Mouse (Mus musculus) right cerebral cortex, postnatal 36 days (tissue): Measurements from ENCODE around the gene Pnmt.

Experiments
- DNase-seq, 2 experiments: peaks; one replicate each; pipeline ENCODE4 v3.0.0; 2022; ENCODE audit warnings: low spot score in 2 of 2, mixed read lengths in 1 of 2

The Pnmt gene

DNA sequence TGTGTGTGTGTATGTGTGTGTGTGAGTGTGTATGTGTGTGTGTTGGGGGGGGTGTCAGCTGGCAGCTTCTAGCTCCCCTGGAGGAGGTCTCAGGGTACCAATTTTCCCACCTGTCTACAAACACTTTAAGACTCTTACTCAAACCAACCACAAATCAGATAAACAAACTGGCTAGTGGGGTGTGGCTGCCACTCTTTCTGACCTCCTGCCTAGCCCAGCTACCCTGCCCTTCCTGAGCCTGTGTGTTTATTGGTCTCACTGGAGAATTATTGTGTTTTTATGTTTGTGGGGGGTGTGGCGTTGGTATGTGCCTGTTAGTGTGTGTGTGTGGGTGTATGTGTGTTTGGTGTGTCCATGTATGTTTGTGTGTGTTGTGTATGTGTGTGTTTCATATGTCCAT is 30.8 kb downstream of the Pnmt start:
- no peak for DNase-seq

DNA sequence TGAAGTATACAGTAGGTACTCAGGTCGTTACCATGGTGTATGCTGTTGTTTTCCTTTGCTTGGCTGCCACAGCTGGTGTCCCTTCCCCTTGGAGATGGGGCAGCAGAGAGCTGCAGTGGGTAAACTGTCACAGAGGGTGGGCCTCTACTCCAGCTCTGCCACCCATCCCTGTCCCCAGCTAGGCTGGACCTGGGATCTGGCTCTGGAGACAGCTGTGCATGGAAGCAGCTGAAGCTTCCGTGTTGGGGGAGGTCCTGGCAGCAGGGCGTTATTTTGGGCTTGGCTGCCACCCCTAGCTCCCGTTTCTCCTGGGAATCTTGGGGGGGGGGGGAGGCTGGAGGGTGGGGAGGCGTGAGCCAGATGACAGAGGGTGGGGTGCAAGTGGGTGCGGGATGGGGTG is 32.0 kb downstream of the Pnmt start:
- DNase-seq, result no peak

DNA sequence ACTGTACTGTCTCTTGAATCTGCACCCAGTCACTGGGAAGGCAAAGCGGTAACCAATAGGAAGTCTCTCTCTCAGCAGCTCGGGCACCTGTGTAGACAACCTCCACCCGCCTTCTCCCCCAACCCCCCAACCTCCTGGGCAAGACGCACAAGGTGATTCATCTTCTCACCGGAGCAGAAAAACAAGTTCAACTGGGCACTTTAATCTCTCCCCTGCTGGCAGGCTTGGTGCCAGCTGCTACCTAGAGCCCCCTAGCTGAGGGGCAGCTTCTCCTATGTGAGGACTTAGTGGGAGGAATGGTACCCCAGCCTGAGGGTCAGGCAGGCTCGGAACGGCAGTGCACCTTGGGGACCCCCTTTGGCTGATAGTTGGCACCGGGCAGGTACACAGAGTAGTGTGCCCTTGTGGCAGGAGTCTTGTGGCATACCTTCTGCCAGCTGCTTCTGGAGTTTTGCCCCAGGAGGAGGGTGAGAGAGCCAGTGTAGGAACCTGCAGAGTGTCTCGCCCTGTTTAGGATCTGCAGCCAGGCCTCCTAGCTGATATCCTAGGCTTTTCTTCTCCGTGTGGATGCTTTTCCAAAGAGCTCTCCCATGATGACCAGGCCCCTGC is 32.8 kb downstream of the Pnmt start:
- DNase-seq, result no peak

DNA sequence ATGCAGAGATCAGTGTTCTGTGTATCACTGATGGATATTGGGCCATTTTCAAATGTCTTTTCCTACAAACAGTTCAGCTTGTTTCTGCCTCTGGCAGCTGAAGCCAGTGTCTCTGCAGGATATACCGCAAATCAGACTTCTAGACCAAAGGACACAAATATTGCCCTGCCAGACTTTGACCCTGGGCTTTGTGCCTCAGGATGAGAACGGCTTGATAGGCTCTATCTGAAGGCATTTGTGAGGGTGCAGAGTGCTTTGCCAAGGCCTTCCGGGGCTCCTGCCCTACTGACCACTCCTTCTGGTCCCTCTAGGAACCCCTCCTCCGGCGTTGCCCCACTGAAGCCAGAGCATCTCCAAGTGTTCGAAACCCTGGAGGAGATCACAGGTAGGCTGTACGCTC is 40.3 kb downstream of the Pnmt start:
- no peak for DNase-seq

DNA sequence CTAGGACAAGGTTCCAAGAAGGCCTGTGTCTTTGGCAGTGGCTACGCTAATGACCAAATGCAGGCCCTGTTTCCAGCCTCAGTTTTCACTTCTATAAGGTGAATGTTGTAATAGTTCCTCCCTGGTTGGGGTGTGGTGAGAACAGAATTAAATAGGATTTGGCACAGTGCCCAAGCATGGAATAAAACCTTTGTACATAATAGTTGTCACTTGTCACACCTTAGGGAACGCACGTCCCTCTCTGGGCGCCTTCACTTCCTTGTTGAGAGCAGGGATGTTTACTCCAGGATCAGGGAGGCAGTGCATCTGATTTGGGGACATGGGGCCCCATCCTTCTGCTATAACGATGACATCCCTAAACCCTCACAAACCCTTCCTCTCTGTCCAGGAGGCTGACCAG is 42.2 kb downstream of the Pnmt start:
- DNase-seq, result no peak

DNA sequence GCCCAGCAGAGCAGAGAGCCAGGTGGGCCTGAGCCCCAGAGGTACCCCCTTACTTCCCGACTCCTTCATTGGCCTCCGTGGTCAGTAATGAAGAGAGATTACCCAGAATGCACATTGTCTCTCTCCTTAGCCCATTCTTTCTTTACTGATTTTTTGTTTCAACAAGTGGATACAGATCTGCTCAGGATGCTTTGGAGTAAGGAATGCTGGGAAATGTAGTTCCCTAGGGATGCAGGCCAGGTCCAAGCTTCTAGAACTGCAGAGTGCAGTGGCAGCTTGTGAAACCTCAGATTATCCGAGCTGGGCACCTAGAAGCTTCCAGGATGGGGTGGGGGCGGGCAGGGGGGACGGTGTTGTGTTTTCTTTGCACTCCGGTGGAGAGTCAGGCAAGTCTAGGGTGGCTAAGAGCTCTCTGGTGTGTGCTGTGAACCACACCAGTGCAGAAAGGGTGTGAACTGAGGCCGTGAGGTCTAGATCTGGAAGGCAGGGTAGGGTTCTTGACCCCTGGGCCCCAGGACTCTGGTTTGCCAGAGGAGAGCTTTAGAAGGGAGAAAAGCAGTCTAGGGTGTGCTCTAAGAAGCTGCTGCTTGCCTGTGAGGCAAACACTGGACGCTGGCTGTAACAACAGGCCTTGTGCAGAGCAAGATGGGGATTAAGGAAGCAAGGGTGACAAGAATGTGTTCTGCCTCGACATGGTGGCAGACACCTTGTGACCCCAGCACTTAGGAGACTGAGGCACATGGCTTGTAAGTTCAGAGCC is 45.7 kb downstream of the Pnmt start:
- no peak for DNase-seq

DNA sequence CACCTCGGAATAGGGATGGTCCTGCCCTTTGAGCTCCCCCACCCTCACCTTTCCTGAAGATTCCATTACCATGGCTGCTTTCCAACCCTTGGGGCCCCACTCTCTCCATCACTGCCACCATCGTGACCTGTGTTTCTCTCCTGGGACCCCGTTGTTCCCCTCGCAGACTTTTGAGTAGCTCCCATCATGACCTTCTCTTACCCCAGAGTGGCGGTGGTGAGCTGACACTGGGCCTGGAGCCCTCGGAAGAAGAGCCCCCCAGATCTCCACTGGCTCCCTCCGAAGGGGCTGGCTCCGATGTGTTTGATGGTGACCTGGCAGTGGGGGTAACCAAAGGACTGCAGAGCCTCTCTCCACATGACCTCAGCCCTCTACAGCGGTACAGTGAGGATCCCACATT is 49.5 kb downstream of the Pnmt start:
- DNase-seq, result no peak

DNA sequence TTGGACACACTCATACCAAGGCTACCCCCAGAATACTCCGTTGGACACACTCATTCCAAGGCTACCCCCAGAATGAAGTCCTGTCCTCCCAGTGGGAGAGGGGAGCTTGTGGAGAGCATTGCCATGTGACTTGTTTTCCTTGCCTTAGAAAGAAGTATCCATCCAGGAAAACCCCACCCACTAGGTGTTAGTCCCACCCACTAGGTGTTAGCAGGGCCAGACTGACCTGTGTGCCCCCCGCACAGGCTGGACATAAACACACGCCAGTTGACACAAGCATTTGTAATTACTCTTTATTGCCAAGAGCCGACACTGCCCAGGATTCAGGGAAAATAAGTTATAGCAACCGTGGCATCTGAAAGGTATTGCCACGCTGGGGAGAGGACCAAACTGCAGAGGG is 51.2 kb downstream of the Pnmt start:
- DNase-seq, result no peak
